Mouse (Mus musculus) midbrain, postnatal 0 days (tissue): ENCODE measurements around the gene E130308A19Rik. TPM values are rescaled to one million over a fixed set of nuclear protein-coding genes. Genes with fewer than 3 reads are reported as not detected.

Experiments used
- ATAC-seq: fragments of 200-750 bp; cut with Nextera tagmentation; 2 replicates; pipeline ENCODE4 v1.8.0; 2017; ENCODE audit warnings: moderate number of reproducible peaks, mild to moderate bottlenecking, moderate TSS enrichment, moderate library complexity; ENCODE audit not compliant: low FRiP score
- DNase-seq: peaks from one replicate; pipeline ENCODE4 v3.0.0-alpha.2; 2015; ENCODE audit warnings: low spot score
- H3K27ac ChIP-seq: fragments of 300-500 bp; sonication (generic); 2 replicates; pipeline ENCODE4 v1.5.1; 2014; ENCODE audit warnings: low read depth, mild to moderate bottlenecking, low read length, mixed read lengths
- H3K27me3 ChIP-seq: fragments of 300-500 bp; sonication (generic); 2 replicates; pipeline ENCODE4 v1.6.1; 2014; ENCODE audit warnings: low read length, control low read depth, mixed read lengths; ENCODE audit not compliant: insufficient read depth
- H3K36me3 ChIP-seq: fragments of 300-500 bp; sonication (generic); 2 replicates; pipeline ENCODE4 v1.6.1; 2014; ENCODE audit warnings: low read length, control low read depth, mixed read lengths; ENCODE audit not compliant: insufficient read depth
- H3K4me1 ChIP-seq: fragments of 300-500 bp; sonication (generic); 2 replicates; pipeline ENCODE4 v1.6.1; 2014; ENCODE audit warnings: mild to moderate bottlenecking, control low read depth, antibody characterized with exemption, low read length, mixed read lengths; ENCODE audit not compliant: insufficient read depth
- H3K4me2 ChIP-seq: fragments of 300-500 bp; sonication (generic); 2 replicates; pipeline ENCODE4 v1.6.1; 2014; ENCODE audit warnings: low read depth, mild to moderate bottlenecking, low read length, mixed read lengths; ENCODE audit not compliant: poor library complexity, severe bottlenecking
- H3K4me3 ChIP-seq: fragments of 300-500 bp; sonication (generic); 2 replicates; pipeline ENCODE4 v1.5.1; 2014; ENCODE audit warnings: low read depth, mild to moderate bottlenecking, low read length, moderate library complexity
- H3K9ac ChIP-seq: fragments of 300-500 bp; sonication (generic); replicated peaks from 2 replicates; pipeline ENCODE4 v1.6.1; 2014; ENCODE audit warnings: mild to moderate bottlenecking, low read length, moderate library complexity, mixed read lengths; ENCODE audit not compliant: poor library complexity, severe bottlenecking
- H3K9me3 ChIP-seq: fragments of 300-500 bp; sonication (generic); 2 replicates; pipeline ENCODE4 v1.6.1; 2016; ENCODE audit warnings: low read length, control low read depth
- CTCF ChIP-seq: IDR thresholded peaks from 2 replicates; pipeline ENCODE4 v1.5.1; 2016; ENCODE audit warnings: antibody characterized with exemption, mild to moderate bottlenecking
- WGBS: fragments of 180-500 bp; shearing (Covaris S2); extraction: QIAGEN DNeasy Blood & Tissue Kit; methylation state at CpG from one replicate; pipeline ENCODE4 v1.1.7; 2014; 5-methylcytosine and 5-hydroxymethylcytosine counted together
- polyA plus RNA-seq: library from polyadenylated mRNA; unstranded; fragments of >200 nt; fragmentation: Nextera tagmentation; extraction: Ambion mirVana; gene quantifications from 2 replicates; pipeline ENCODE4 v1.2.1, GENCODE M21; 2015
- total RNA-seq: library from RNA; depleted of rRNA; stranded (reverse); fragments of >200 nt; gene quantifications from 2 replicates; pipeline ENCODE4 v1.2.3, GENCODE M21; 2014

E130308A19Rik gene
- total and polyA plus RNA-seq, 2 experiments from 2014 or later = 27.9 to 33.5 TPM

DNA sequence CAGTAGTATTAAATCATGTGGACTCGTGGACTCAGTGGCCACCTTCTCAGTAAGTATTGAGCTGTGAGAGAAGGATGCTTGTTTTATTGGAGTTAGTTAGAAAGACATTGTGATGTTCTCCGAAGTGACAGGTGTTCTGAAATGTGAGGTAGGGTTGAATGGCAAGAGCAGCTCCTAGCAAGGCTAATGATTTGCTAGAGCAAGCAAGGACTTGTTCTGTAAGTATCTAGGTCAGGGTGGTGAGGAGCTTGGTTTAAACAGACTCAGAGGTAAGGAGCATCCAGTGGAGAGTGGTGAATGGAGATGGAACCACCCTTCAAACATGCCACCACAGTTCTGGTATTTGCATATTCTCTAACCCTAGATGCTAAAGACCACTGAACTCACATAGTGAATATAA is 16.6 kb downstream of the E130308A19Rik start:
- H3K4me2 ChIP-seq = no peak overlapping the region
- no peak overlapping the region for H3K27ac ChIP-seq
- whole genome bisulfite sequencing = 93% methylated on average over 2 of the region's 2 CpGs
- no peak overlapping the region for H3K9ac ChIP-seq
- ATAC-seq (no peak), DNase-seq (no peak)
- no peak for TF ChIP-seq CTCF
- no peaks in the 10 kb centered on the region for H3K9me3 ChIP-seq
- H3K27me3 ChIP-seq = no peaks in the 10 kb centered on the region
- no peaks in the 10 kb centered on the region for H3K36me3 ChIP-seq
- no peaks in the 10 kb centered on the region for H3K4me1 ChIP-seq
- no peak overlapping the region for H3K4me3 ChIP-seq

DNA sequence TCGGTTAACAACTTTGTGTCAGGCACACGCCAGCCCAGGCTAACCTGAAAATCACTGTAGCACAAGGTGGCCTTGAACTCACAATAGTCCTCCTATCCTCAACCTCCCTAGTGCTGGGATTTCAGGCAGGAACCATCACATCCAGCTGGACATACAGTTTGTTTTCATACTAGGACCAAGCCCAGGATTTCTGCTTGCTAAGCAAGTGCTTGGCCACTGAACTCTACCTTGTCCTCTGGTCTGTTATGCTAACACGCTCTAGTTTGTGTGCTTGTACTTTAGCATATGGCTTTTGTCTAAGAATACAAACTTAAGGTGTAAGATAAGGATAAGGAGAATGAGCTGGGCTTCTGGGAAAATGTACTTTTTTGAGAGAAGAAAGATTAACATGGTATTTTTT is 18.4 kb downstream of the E130308A19Rik start:
- no peak overlapping the region for H3K4me2 ChIP-seq
- H3K9ac ChIP-seq = no peak overlapping the region
- no peak overlapping the region for H3K4me3 ChIP-seq
- H3K27me3 ChIP-seq = no peaks in the 10 kb centered on the region
- WGBS = 90% methylated on average over 3 of the region's 3 CpGs
- no peak for TF ChIP-seq CTCF
- DNase-seq = no peak
- no peaks in the 10 kb centered on the region for H3K4me1 ChIP-seq
- ATAC-seq = no peak
- H3K36me3 ChIP-seq = no peaks in the 10 kb centered on the region
- no peak overlapping the region for H3K27ac ChIP-seq
- no peaks in the 10 kb centered on the region for H3K9me3 ChIP-seq

DNA sequence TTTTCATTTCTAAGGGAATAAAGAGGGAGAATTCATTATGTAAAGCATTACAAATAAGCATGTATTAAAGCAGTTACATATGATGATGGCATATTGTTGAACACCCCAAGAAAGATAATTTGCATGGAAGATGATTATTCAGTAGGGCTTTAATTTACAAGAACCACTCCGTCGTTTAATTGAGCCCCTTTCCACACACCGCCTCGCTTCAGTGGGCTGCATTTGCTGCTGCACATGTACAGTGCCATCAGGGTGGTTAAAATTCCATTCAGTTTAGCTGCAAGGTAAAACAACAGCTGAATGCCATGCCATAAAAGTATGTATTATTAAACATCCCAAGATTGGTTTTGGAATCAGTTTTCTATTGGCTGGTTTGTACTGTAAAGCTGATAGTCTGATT is 19.0 kb downstream of the E130308A19Rik start:
- no peak for TF ChIP-seq CTCF
- Histone ChIP-seq H3K4me3 (no peak overlapping the region), H3K27me3 (no peaks in the 10 kb centered on the region), H3K9ac (no peak overlapping the region), H3K4me1 (no peaks in the 10 kb centered on the region), H3K27ac (no peak overlapping the region), H3K4me2 (no peak overlapping the region), H3K9me3 (no peaks in the 10 kb centered on the region), H3K36me3 (no peaks in the 10 kb centered on the region)
- no peak for ATAC-seq
- no peak for DNase-seq
- 49% methylated on average over 4 of the region's 4 CpGs for WGBS

DNA sequence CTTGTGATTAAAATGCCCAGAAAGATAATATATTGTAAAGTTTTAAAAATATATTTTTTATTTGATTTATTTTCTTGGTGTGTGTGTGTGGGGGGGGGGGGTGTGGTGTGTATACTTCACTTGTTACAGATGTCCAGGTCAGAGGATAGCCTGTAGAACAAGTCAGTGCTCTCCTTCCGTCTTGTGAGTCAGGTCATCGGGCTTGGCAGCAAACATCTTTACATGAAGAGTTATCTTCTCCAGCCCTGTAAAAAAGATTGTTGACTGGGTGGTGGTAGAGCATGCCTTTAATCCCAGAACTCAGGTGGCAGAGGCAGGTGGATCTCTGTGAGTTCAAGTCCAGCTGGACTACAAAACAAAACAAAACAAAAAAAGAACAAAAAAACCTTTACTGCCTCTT is 19.6 kb downstream of the E130308A19Rik start:
- DNase-seq (no peak), ATAC-seq (no peak)
- Histone ChIP-seq H3K27me3 (no peaks in the 10 kb centered on the region), H3K4me3 (no peak overlapping the region), H3K36me3 (no peaks in the 10 kb centered on the region), H3K9ac (no peak overlapping the region), H3K4me1 (no peaks in the 10 kb centered on the region), H3K4me2 (no peak overlapping the region), H3K9me3 (no peaks in the 10 kb centered on the region), H3K27ac (no peak overlapping the region)
- 97% methylated on average over 2 of the region's 2 CpGs for WGBS
- no peak for TF ChIP-seq CTCF

DNA sequence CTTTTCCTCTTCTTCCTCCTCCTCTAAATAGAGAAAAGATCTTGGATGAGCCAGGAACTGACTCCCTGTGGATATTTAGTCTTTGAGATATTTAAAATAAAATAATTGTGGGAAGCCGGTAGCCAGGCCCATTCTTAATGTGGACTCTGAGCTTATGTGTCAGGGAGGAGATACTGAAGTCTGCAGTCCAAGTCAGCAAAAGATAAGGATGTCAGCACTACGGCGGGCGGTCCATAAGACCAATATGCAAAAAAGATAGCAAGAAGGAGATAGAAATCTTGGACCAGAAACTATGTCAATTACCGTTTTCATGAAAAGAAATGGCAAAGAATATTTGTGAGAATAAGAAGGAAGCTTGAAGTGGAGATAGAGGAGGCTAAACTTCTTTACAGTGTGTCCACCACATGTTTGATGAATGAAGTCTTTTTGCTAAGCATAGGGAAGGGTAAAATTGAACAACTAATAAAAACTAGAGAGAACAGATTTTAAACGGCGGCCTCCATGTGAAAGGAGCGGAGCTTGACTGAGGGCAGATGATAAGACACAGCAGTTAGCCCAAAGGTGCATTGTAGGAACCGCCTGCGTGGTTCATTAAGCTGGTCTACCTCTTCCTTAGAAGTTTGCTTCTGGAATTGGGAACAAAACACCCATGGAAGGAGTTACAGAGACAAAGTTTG is 20.1 kb downstream of the E130308A19Rik start:
- H3K36me3 ChIP-seq = no peaks in the 10 kb centered on the region
- DNase-seq (no peak), ATAC-seq (no peak)
- TF ChIP-seq CTCF = no peak
- H3K27ac ChIP-seq = no peak overlapping the region
- no peaks in the 10 kb centered on the region for H3K9me3 ChIP-seq
- no peak overlapping the region for H3K4me2 ChIP-seq
- 94% methylated on average over 10 of the region's 10 CpGs for WGBS
- no peak overlapping the region for H3K4me3 ChIP-seq
- H3K27me3 ChIP-seq = no peaks in the 10 kb centered on the region
- no peaks in the 10 kb centered on the region for H3K4me1 ChIP-seq
- H3K9ac ChIP-seq = no peak overlapping the region

DNA sequence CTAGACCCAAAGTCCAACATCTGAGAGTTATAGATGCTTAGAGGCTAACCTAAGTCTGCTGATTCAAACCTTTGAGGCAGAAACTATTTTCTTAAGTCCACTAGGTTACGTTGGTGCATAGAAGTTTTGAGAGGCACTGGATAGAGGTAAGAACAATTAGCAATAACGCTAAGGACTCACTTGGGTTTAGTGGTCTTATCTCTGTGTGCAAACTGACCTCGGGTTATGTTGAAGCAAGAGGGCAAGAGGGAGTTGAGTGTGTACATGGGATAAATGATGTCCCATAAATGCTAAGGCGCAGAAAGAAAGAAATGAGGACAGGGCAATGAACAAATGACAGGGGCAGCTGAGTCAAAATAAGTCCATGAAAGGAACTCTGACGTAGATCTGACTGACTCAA is 23.1 kb downstream of the E130308A19Rik start:
- H3K4me2 ChIP-seq = no peak overlapping the region
- H3K27me3 ChIP-seq = no peaks in the 10 kb centered on the region
- no peak for TF ChIP-seq CTCF
- DNase-seq = no peak
- H3K36me3 ChIP-seq = no peaks in the 10 kb centered on the region
- H3K9me3 ChIP-seq = no peaks in the 10 kb centered on the region
- no peak overlapping the region for H3K9ac ChIP-seq
- no peaks in the 10 kb centered on the region for H3K4me1 ChIP-seq
- H3K27ac ChIP-seq = no peak overlapping the region
- WGBS = 95% methylated on average over 5 of the region's 5 CpGs
- no peak overlapping the region for H3K4me3 ChIP-seq
- ATAC-seq = no peak
